Mouse (Mus musculus): Measurements from ENCODE around the gene Sumo2. TPM values are rescaled to one million over a fixed set of nuclear protein-coding genes. Genes with fewer than 3 reads are reported as not detected.
"Not testable (repeated sequence)": the region's sequence is repeated elsewhere in the genome, so short reads cannot be mapped to it uniquely, and the experiment has no call there.

The Sumo2 gene
- total and polyA plus RNA-seq, 3 experiments, result 64.7 to 177 (median 168) TPM

GRCm38 (mm10) chr11:115538045-115538444 lies 2.0 kb upstream of the Sumo2 start:
- Histone ChIP-seq H3K4me3 (no peak overlapping the region), H3K9ac (ENCODE audit: low read depth, low read length) (no peak overlapping the region), H3K4me1 (ENCODE audit: control insufficient read depth, insufficient read depth, low read length) (peaks cover 3% of the 10 kb centered on the region; the same call in 1 of the 2 replicates), H3K36me3 (ENCODE audit: control insufficient read depth, insufficient read depth, low read length) (peaks cover 18% of the 10 kb centered on the region), H3K27me3 (ENCODE audit: control insufficient read depth, insufficient read depth, low read length) (no peaks in the 10 kb centered on the region), H3K79me2 (replicated peaks; ENCODE audit: control insufficient read depth, insufficient read depth, low read length) (no peaks in the 10 kb centered on the region; the same call in 1 of the 2 replicates), H3K27ac (no peak overlapping the region)
- 68% methylated on average over 2 of the region's 2 CpGs for WGBS
- no peak for DNase-seq
- intact Hi-C loops (cut with DNase I), result no loop called here
- peak; percentile 48 for TF ChIP-seq CTCF (IDR thresholded peaks at IDR 0.05)
- TF ChIP-seq EP300 (IDR thresholded peaks at IDR 0.05; ENCODE audit: insufficient read depth, low read depth, low read length), result no peak
- no peak for TF ChIP-seq POLR2A (IDR thresholded peaks at IDR 0.05; ENCODE audit: insufficient read depth, low read depth, low read length)

GRCm38 (mm10) chr11:115536856-115537568 lies 936 bp upstream of the Sumo2 start:
- Histone ChIP-seq H3K4me3 (peak overlapping the region; percentile 44), H3K27me3 (ENCODE audit: control insufficient read depth, insufficient read depth, low read length) (no peaks in the 10 kb centered on the region), H3K36me3 (ENCODE audit: control insufficient read depth, insufficient read depth, low read length) (peaks cover 19% of the 10 kb centered on the region), H3K27ac (peak overlapping the region; percentile 94), H3K4me1 (ENCODE audit: control insufficient read depth, insufficient read depth, low read length) (peaks cover 3% of the 10 kb centered on the region; the same call in 1 of the 2 replicates), H3K9ac (ENCODE audit: low read depth, low read length) (no peak overlapping the region), H3K79me2 (replicated peaks; ENCODE audit: control insufficient read depth, insufficient read depth, low read length) (peaks cover 2% of the 10 kb centered on the region; the same call in 1 of the 2 replicates)
- intact Hi-C loops (cut with DNase I), result loop anchor here (2.0 kb wide), 1 partner anchor 28 kb away; the partner anchor contains the start of gene Nup85
- 91% methylated on average over 10 of the region's 10 CpGs for WGBS
- TF ChIP-seq POLR2A (IDR thresholded peaks at IDR 0.05; ENCODE audit: insufficient read depth, low read depth, low read length) (no peak), CTCF (IDR thresholded peaks at IDR 0.05) (no peak), EP300 (IDR thresholded peaks at IDR 0.05; ENCODE audit: insufficient read depth, low read depth, low read length) (no peak)
- no peak for DNase-seq

DNA sequence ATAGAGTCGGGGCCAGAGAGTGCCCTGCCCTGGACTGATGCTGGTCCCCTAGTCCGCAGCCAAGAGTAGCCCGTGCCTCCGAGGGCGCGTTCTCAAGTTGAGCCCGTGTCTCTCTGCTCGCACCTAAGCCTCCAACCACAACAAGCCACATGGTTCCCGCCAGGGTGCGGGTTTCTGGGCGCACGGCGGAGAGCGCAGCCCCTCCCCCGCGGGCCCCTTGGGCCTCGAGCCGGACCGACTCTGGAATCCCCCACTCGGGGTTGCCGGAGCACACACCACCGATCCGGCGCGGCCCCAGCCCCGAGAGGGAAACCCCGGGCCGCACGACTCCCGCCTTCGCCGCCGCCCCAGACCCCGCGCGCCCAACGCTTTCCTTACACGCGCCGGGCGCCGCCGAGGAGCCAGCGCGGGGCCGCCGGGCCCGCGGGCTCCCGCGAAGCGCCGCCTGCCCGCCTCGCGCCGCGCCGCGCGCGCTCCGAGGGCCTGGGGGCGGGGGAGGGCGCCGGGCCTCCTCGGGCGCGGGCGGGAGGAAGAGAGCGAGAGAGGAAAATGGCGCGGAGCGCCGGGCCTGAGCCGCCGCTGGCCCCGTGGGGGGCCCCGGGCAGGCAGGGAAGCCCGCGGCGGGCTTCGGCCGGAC lies 557 bp downstream of the Sumo2 start:
- Histone ChIP-seq H3K4me1 (ENCODE audit: control insufficient read depth, insufficient read depth, low read length) (peaks cover 3% of the 10 kb centered on the region; the same call in 1 of the 2 replicates), H3K79me2 (replicated peaks; ENCODE audit: control insufficient read depth, insufficient read depth, low read length) (peaks cover 2% of the 10 kb centered on the region; the same call in 1 of the 2 replicates), H3K36me3 (ENCODE audit: control insufficient read depth, insufficient read depth, low read length) (peaks cover 21% of the 10 kb centered on the region), H3K27ac (peak overlapping the region; percentile 94), H3K9ac (ENCODE audit: low read depth, low read length) (peak overlapping the region; percentile 92), H3K4me3 (peak overlapping the region; percentile 73), H3K27me3 (ENCODE audit: control insufficient read depth, insufficient read depth, low read length) (no peaks in the 10 kb centered on the region)
- TF ChIP-seq CTCF (IDR thresholded peaks at IDR 0.05) (no peak), POLR2A (IDR thresholded peaks at IDR 0.05; ENCODE audit: insufficient read depth, low read depth, low read length) (no peak), EP300 (IDR thresholded peaks at IDR 0.05; ENCODE audit: insufficient read depth, low read depth, low read length) (no peak)
- 1% methylated on average over 73 of the region's 84 CpGs for WGBS
- intact Hi-C loops (cut with DNase I), result loop anchor here (1.0 to 2.0 kb wide), 3 partner anchors 21 to 45 kb away; partner anchors contain the start of genes Jpt1, Nt5c and Nup85
- DNase-seq, result peak in 1 of 2 experiments; percentile 85

GRCm38 (mm10) chr11:115534759-115535371 lies 1.2 kb downstream of the Sumo2 start:
- H3K27me3 ChIP-seq (ENCODE audit: control insufficient read depth, insufficient read depth, low read length), result no peaks in the 10 kb centered on the region
- H3K27ac ChIP-seq, result peak overlapping the region; percentile 94
- peaks cover 24% of the 10 kb centered on the region for H3K36me3 ChIP-seq (ENCODE audit: control insufficient read depth, insufficient read depth, low read length)
- no peak for DNase-seq
- no peak for TF ChIP-seq CTCF (IDR thresholded peaks at IDR 0.05)
- TF ChIP-seq EP300 (IDR thresholded peaks at IDR 0.05; ENCODE audit: insufficient read depth, low read depth, low read length), result no peak
- TF ChIP-seq POLR2A (IDR thresholded peaks at IDR 0.05; ENCODE audit: insufficient read depth, low read depth, low read length), result no peak
- intact Hi-C loops (cut with DNase I), result loop anchor here (1.0 to 2.0 kb wide), 2 partner anchors 21 to 44 kb away; partner anchors contain the start of genes Jpt1 and Nt5c
- H3K4me1 ChIP-seq (ENCODE audit: control insufficient read depth, insufficient read depth, low read length), result peaks cover 3% of the 10 kb centered on the region; the same call in 1 of the 2 replicates
- WGBS, result 4% methylated on average over 11 of the region's 11 CpGs
- peak overlapping the region; percentile 92 for H3K9ac ChIP-seq (ENCODE audit: low read depth, low read length)
- H3K79me2 ChIP-seq (replicated peaks; ENCODE audit: control insufficient read depth, insufficient read depth, low read length), result peaks cover 2% of the 10 kb centered on the region; the same call in 1 of the 2 replicates
- H3K4me3 ChIP-seq, result peak overlapping the region; percentile 73

DNA sequence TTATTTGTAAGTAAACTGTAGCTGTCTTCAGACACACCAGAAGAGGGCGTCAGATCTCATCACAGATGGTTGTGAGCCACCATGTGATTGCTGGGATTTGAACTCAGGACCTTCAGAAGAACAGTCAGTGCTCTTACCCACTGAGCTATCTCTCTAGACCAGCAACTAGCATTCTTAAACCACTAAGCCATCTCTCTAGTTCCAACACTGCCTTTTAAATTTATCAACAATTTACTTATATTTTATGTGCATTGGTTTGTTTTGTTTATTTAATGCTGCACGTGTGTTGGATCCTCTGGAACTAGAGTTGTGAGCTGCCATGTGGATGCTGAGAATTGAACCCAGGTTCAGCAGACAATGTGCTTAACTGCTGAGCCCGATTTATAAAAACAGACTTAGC lies 9.6 kb downstream of the Sumo2 start:
- H3K79me2 ChIP-seq (replicated peaks; ENCODE audit: control insufficient read depth, insufficient read depth, low read length); intact Hi-C loops (cut with DNase I); DNase-seq; H3K27ac ChIP-seq; H3K4me3 ChIP-seq; H3K27me3 ChIP-seq (ENCODE audit: control insufficient read depth, insufficient read depth, low read length); H3K4me1 ChIP-seq (ENCODE audit: control insufficient read depth, insufficient read depth, low read length); H3K9ac ChIP-seq (ENCODE audit: low read depth, low read length): not testable (repeated sequence)
- peaks cover 17% of the 10 kb centered on the region for H3K36me3 ChIP-seq (ENCODE audit: control insufficient read depth, insufficient read depth, low read length)
- WGBS, result 88% methylated on average over 3 of the region's 3 CpGs

Data from heart, adult 2 months (tissue).